Mouse (Mus musculus): Measurements from ENCODE around the gene Lpgat1. TPM values are rescaled to one million over a fixed set of nuclear protein-coding genes. Genes with fewer than 3 reads are reported as not detected.

Gene Lpgat1
- total RNA-seq, 2 experiments from 2014 or later = 41.2 to 48.3 TPM

DNA sequence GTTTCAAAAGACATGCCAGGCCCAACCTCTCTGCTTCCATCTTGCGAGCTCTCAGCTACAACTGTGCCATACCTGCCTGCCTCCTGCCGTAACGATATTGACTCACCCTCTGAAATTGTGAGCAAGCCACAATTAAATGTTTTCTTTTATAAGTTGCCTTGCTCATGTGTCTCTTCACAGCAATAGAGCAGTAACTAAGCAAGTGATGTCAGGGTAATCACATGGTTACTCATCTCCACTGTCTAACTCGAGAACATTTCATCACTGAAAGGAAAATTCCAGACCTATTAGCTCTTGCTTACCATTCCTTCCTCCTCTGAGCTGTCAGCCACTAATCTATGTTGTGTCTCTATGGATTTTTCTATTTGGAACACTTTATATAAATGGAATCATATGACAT lies 15.0 kb downstream of the Lpgat1 start:
- no peak for DNase-seq (ENCODE audit: low spot score in 2 of 2)

DNA sequence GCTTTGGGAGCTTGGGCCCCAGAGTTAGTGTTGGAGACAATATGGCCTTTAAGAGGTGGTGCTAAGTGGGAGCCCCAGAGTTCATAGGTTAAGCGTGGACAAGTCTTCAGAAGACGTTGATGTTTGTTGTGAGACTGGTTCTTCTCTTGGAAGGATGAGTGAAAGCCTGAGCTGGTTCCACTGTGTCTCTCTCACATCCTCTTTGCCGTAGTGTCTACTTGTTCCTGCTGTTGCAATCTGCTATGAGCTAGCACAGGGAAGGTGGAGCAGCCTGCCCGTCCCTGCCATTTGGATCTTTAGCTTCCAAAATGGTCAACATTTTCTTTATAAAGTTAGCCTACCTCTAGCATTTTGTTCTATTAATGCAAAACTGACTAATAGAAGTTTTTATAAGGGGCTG lies 16.2 kb downstream of the Lpgat1 start:
- DNase-seq (ENCODE audit: low spot score in 2 of 2) = no peak

DNA sequence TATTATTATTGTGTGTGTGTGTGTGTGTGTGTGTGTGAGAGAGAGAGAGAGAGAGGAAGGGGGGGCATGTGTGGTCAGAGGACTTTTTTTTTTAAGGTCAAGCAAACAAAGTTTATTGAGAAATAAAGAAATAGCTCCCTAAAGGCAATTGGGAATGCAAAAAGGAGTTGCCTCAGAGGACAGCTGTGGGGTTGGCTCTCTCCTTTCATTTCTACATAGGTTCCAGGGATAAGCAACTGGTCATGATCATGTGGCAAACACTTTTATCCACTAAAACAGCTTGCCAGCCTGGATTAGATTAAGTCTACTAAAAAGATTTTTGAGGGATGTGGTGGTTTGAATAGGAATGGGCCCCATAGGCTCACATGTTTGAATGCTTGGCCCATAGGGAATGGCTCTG lies 18.8 kb downstream of the Lpgat1 start:
- no peak for DNase-seq (ENCODE audit: low spot score in 2 of 2)

DNA sequence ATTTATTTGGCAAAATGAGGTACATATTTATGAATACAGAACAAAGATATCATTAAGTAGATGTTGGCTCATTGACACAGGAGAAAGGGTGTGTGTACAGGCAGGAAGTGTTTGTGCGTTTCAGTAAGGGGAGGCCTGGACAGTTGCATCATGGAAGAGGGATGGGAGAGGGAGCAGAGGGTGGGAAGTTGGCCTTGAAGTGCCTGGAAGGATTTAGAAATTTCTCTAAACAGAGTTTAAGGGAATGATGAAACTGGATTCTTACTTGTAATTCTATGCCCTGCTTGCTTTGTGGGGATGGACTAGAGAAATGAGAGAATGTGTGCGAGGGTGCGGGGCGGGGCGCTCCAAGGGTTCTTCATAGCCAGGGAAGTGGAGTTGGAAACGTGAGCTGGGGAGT lies 20.2 kb downstream of the Lpgat1 start:
- DNase-seq (ENCODE audit: low spot score in 2 of 2) = no peak

DNA sequence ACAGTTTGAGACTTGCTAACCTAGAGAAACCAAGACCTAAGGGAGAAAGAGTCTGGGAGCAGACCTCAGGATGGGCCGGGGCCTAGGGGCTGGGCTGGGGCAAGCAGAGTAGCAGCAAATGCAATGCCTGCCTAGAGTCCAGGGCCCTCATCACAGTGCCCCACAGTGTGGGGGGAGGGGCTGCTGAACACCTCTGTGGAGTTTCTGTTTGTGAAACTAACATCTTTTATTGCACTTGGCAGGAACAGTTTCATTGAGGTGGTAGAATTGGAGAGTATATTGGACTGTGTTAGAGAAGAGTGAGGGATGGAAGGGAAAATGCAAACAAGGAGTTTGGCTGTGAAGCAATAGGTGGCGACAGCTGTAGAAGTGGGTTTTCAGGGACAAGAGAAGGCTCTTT lies 21.1 kb downstream of the Lpgat1 start:
- no peak for DNase-seq (ENCODE audit: low spot score in 2 of 2)

DNA sequence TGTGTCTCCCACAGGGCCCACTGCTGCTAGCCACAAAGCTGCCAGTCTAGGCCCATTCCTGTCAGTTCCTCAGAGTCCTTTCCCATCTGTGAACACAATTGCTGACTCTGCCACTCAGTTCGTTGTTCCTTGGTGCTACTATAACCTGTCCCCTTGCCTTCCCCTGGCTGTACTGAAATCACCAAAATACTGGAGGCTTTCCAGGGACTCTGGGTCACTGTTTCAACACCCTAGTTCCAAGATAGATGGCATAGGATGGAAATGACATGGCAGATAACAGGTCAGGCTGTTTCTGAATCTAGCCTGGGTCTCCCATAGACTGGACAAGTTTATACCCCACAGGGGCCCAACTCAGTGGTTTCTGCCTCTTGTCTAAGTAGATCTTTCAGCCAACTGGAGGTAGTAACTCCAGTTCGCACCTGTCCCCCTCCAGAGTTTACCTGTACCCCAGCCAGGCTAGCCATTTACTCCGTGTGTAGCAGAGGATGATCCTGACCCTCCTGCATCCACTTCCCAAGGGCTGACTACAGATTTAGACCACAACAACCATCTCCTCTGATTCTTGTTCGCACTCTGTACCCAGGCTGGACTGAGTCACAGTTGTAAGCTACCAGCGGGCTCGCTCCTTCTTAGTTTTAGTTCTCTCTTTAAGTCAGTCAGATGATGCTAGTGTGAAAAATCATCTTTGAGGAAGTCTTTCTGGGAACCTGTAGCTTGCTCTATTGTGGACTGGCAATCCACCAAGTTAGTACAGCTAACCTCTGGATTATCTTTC lies 23.1 kb downstream of the Lpgat1 start:
- DNase-seq (ENCODE audit: low spot score in 2 of 2) = no peak

DNA sequence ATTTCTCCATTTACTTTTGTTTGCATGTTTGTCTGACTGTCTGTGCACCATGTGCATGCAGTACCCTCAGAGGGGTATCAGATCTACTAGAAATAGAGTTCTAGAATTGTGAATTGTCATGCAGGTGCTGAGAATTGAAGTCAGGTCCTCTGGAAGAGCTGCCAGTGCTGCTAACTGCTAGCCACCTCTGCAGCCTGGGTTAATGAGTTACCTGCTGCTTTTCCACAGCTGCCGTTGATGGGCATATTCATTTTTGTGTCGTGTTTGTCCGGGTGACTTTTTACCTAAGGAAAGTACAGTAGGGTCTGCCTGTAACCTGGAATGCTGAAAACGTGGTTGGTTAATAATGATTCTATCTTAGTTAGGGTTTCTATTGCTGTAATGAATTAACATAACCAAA lies 24.0 kb downstream of the Lpgat1 start:
- DNase-seq (ENCODE audit: low spot score in 2 of 2) = no peak

DNA sequence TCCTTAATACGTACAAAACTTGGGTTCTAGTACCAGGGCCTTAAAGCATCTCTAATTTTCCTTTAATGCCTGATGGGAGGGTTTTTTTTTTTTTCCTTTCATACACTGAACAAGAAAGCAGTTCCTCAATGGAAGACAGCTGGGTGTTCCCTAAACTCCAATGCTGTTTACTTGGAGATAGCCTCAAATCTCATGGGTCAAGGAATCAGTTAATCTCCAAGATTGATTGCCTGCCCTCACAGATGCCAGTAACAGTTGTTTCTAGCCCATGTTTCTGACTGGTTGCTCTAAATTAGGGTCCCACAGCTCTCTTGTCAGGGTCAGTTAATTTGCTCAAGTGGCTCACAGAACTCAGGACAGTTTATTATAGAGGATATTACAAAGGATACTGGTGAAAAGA lies 30.8 kb downstream of the Lpgat1 start:
- no peak for DNase-seq (ENCODE audit: low spot score in 2 of 2)

DNA sequence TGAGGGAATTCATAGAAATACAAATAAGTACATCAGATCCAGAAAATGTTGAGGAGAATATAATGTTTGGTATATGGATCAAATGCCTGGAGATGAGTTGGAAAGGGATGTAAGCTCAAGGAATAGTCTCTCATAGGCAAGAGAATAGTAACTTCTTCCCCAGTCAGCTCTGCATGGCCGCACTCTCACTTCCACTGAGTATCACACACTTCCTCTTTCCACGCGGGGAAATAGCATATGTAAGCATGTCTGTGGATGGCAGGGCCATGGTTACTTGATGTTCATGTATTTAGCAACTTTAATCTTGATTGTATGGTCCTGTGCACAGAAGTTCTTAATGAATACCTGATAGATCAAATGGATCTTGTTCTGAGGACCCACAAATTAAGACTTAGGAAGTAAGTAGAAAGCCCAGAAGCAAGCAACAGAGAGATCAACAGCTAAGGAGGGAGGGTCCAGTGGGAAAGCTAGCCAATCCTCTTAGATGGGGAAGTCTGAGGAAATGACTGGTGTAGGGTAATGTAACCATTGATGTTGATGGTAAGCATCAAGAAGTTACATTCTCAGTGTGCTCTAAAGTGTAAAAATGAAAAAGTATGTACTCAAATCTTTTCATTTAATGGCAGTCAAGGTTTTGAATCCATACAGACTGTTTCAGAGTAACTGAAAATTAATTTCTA lies 39.0 kb downstream of the Lpgat1 start:
- DNase-seq (ENCODE audit: low spot score in 2 of 2) = no peak

DNA sequence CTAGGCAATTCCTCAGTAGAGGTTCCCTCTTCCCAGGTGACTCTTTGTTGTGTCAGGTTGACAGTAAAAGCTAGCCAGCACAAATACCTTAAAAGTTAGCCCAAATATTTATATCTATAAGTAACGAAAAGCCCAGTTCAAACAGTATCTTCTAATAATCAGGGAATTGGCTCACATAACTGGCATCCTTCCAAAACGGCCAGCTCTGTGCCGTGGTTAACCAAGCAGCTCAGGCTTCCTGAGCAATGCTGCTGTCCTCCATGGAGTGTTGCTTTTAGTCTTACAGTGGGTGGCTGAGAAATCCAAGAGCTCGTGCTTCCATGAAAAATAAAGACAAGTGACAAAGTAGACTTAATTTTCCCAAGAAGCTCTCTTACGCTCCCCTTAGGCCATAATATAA lies 56.5 kb downstream of the Lpgat1 start:
- DNase-seq (ENCODE audit: low spot score in 2 of 2) = no peak

DNA sequence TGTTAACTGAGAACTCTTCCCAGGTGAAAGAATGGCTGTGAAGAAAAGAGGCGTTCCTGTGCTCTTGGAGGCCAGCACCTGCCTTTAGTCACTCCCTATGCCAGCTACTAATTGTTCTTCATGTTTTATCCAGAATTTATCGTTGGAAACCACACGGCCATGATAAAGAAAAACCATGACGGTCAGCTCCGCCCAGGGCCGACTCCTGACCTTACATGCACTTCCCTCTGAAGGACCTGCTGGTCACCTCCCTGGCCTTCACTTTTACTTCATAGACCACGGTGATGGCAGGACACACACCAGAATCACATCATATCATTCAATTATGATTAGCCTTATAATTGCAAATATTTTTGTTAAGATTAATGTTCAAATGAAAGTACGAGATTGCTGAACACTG lies 57.5 kb downstream of the Lpgat1 start:
- DNase-seq (ENCODE audit: low spot score in 2 of 2) = no peak

DNA sequence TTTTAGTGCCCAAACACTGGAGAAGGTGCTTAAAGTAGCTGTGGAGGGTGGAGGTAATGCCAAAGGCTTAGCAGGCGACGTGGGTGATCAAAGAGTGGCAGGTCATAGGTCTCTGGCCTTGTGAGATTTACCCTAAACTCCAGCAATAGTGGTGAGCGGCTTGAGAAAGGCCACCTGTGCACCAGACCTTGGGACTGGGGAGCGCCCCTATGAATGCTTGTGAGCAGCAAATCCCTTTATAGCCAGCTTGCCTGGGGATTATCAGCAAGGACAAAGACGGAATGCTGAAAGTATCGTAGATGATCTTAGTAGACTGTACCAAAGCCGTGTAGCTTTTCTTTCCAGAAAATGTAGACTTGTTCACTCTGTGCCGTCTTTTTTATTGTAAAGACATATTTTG lies 59.9 kb downstream of the Lpgat1 start:
- no peak for DNase-seq (ENCODE audit: low spot score in 2 of 2)

DNA sequence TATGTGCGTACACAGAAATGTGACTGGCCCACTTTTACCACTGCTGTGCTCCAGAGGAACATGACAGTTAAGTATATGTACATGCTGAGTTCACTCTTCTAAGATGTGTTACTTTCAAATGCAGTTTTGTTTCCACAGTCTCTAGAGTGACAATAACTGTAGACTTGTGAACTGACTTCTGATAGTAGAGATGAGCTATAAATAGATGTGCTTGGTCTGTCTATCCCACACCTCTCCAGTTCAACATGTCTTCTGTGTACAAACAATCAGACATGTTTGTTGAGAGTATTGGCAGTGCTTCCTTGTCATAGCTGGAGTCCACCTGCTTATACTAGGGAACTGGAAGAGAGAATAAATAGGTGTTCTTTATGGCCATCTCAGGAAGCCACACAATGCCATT lies 62.8 kb downstream of the Lpgat1 start:
- DNase-seq (ENCODE audit: low spot score in 2 of 2) = no peak

DNA sequence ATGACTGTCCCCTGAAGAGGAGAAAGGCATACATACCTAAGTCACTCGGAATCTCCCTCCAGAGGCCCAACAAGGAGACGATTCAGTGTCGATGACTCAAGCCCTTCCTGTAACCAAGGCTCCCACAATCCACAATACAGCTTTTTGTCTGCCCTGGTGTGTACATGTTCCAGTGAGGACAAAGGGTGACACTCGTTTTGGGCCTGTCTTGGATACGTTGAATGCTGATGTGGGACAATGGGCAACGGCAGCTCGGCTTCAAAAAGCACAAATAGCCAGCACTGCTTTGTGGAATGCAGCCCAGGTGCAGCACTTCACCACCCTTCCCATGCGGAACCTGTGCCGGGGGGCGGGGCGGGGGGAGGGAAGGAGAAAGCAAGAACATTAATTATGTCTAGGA lies 67.5 kb downstream of the Lpgat1 start:
- DNase-seq (ENCODE audit: low spot score in 2 of 2) = no peak

DNA sequence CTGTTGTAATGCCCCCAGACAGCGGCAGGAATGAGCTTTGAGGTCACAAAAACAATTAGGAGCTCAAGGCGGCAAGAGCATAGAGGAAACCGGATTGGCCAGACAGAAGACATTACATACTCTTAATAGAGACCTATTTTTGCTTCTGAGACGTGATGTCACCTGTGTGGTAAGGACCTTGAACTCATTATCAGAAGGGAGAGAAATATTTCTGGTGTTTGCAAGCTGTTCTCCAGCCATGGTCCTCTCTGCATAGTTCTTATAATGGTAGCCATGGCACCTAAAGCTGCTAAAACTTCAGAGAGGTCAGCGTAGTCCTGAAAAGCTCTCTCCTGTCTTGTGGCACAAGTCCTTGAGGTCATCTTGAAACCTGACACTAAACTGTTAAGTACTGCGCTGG lies 68.6 kb downstream of the Lpgat1 start:
- no peak for DNase-seq (ENCODE audit: low spot score in 2 of 2)

DNA sequence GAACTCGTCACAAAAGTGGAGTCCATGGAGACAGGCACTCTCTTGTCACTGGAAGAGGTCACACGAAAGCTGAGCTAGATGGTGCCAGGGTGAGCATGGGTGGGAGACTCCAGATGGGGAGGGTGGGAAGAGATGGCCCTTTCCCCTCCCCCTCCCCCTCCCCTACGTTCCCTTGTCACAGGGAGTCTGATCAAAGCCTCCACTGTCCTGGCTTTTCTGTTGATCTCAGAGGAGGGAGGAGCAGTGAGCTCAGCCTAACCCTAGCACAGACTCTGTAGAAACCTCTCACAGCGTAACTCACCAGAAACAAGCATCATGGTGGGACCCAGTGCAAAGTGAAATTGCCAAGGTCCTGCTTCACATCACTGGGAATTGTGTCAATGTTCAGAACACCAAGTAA lies 69.7 kb downstream of the Lpgat1 start:
- no peak for DNase-seq (ENCODE audit: low spot score in 2 of 2)

DNA sequence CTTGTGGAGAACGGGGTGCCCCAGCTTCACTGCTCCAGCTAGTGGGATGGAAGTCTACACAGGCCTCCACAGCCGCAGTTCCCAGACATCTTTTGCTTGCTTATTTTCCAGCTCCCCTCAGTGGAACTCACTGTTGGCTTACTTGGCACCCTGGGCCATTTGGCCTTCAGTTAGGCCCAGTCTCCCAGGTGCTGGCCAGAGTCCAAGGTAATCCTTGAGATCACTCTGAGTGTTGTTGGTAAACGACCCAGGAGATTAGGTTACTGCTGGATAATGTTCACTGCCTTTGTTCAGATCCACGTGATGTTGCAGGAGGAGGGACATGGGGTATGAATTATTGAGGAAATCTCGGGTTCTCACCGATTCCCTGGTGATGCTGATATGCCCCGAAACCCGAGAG lies 75.4 kb downstream of the Lpgat1 start:
- no peak for DNase-seq (ENCODE audit: low spot score in 2 of 2)

DNA sequence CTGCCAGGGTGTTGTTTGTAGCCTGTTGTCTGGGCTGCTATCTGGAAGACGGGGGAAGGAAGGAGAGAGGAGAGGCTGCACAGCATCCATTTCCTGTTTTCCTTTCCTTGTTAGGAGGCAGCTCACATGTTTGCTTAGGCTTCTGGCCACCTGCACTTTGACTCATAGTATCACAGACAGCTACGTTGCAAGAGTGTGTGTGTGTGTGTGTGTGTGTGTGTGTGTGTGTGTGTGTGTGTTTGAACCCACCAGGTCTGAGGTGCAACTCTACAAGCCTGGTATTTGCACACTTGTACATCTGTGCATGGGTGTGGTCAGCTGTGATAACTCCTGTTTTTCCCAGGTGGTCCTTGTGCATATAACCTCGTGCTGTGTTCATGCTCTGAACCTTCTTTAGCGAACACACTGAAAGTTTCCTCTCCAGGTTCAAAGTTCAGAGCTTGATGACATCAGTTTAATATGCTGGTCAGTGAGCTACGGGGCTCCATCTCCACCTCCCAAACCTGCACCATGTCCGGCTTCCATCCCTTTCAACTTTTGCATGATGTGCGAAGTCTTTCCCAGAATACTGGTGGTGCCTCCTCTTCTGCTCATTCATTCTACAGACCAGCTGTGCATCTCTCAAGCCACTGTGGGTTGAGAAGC lies 76.4 kb downstream of the Lpgat1 start:
- no peak for DNase-seq (ENCODE audit: low spot score in 2 of 2)

DNA sequence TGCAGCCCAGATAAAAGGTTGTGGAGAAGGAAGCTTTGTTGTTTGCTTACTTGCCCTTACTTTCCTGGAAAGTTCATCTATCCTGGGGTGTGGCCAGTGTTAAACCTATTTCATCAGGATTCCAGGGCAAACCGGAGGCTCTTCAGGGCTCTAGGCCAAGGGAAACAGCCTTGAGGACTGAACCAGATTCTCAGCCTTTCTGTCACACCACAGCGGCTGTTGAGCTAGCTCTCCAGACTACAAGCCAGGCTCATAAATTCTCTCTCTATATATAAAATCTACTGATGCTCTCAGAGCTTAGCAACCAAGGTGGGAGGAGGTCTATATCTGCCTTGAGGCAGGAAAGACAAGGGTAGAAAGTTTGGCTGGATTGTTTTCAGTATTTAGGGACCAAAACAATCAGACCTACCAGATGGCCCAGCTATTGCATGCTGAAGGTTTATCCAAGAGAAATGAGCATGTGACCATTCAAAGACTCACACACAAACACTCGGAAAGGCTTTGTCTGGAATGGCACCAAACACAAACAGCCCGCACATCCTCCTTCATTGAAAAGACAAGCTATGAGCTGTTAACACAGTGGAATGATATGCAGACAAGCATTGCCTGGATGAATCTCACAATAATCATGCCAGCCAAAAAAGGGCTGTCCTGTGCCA lies 78.7 kb downstream of the Lpgat1 start:
- DNase-seq (ENCODE audit: low spot score in 2 of 2) = no peak

DNA sequence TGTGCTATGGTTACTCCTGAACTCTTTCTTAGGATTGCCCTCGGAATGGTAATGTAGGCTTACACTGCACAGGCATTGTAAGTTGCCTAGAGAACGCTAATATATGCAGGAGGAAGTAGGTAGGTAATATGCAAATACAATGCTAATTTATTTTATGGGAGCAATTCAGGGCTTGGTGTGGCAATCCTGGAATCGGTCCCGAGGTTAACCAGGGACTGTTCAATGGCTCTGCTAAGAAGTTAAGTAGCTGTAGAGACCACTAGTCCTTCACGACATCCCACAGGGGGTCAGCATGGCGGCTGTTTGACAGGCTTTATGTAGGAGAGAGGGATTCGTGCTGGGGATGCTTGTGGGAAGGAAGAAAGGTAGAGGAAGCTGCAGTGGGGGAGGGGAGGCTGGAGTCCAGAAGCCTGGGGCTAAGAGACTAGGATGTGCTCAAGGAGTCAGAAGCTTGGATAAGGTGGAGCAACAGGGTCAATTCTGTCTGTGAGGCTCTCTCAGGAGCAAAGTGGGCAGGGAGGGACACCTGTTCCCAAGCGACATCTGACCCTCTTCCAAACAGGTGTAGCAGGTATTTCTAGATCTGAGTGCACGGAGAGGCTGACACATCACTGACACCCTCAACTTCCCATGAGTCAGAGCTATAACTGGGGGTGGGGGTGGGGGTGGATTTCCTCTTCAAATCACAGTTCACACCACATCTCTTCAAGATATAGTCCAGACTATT lies 84.6 kb downstream of the Lpgat1 start:
- DNase-seq (ENCODE audit: low spot score in 2 of 2) = no peak

All from gastrocnemius, postnatal 4 days (tissue).